Mouse (Mus musculus): ENCODE measurements at regions not wholly inside any gene's neighbourhood (a gene's known extent, or its start where the extent isn't known, plus 50 kb on each side); places are given as distances from the start of the nearest gene placed in this dataset.

- DNase-seq (ENCODE audit: low read depth): no peak
Measured at GRCm38 (mm10) chr15:59138393-59139107, 249.5 kb downstream of the Gm49356 start.

GRCm38 (mm10) chr15:59141621-59142020, 252.5 kb downstream of the Gm49356 start:
- no peak for DNase-seq (ENCODE audit: low read depth)

GRCm38 (mm10) chr15:59142481-59142880, 253.4 kb downstream of the Gm49356 start:
- no peak for DNase-seq (ENCODE audit: low read depth)

GRCm38 (mm10) chr15:59143891-59144290, 254.8 kb downstream of the Gm49356 start:
- no peak for DNase-seq (ENCODE audit: low read depth)

GRCm38 (mm10) chr15:59145679-59146078, 256.6 kb downstream of the Gm49356 start:
- DNase-seq (ENCODE audit: low read depth): peak; percentile 28

GRCm38 (mm10) chr15:59146111-59146510, 257.0 kb downstream of the Gm49356 start:
- no peak for DNase-seq (ENCODE audit: low read depth)

GRCm38 (mm10) chr15:59146586-59147085, 257.5 kb downstream of the Gm49356 start:
- no peak for DNase-seq (ENCODE audit: low read depth)

- no peak for DNase-seq (ENCODE audit: low read depth)
Measured at GRCm38 (mm10) chr15:59148531-59148930, 259.4 kb downstream of the Gm49356 start.

GRCm38 (mm10) chr15:59151506-59151905, 262.4 kb downstream of the Gm49356 start:
- DNase-seq (ENCODE audit: low read depth): no peak

- peak; percentile 27 for DNase-seq (ENCODE audit: low read depth)
Measured at GRCm38 (mm10) chr15:59152786-59153388, 263.8 kb downstream of the Gm49356 start.

- no peak for DNase-seq (ENCODE audit: low read depth)
Measured at GRCm38 (mm10) chr15:59153416-59154250, 264.5 kb downstream of the Gm49356 start.

- DNase-seq (ENCODE audit: low read depth): no peak
Measured at GRCm38 (mm10) chr15:59154407-59155288, 265.6 kb downstream of the Gm49356 start.

- no peak for DNase-seq (ENCODE audit: low read depth)
Measured at GRCm38 (mm10) chr15:59155289-59155623, 266.2 kb downstream of the Gm49356 start.

GRCm38 (mm10) chr15:59156328-59156727, 267.2 kb downstream of the Gm49356 start:
- DNase-seq (ENCODE audit: low read depth): no peak

GRCm38 (mm10) chr15:59158760-59159159, 269.7 kb downstream of the Gm49356 start:
- no peak for DNase-seq (ENCODE audit: low read depth)

GRCm38 (mm10) chr15:59160931-59161920, 272.1 kb downstream of the Gm49356 start:
- DNase-seq (ENCODE audit: low read depth): no peak

- DNase-seq (ENCODE audit: low read depth): no peak
Measured at GRCm38 (mm10) chr15:59167937-59168659, 279.0 kb downstream of the Gm49356 start.

GRCm38 (mm10) chr15:59168660-59169170, 279.6 kb downstream of the Gm49356 start:
- no peak for DNase-seq (ENCODE audit: low read depth)

GRCm38 (mm10) chr15:59169237-59169797, 280.2 kb downstream of the Gm49356 start:
- DNase-seq (ENCODE audit: low read depth): no peak

Data from induced T-regulatory cell, adult 2 months (primary cell).